Mouse (Mus musculus): Measurements from ENCODE around the gene Ppm1d. TPM values are rescaled to one million over a fixed set of nuclear protein-coding genes. Genes with fewer than 3 reads are reported as not detected.
A peak's percentile ranks its signal among the peaks of the same experiment; 100 is the strongest.

The Ppm1d gene
- total and polyA plus RNA-seq, 3 experiments = 19.0 to 26.4 (median 25.1) TPM

GRCm38 (mm10) chr11:85270631-85271030 lies 40.4 kb upstream of the Ppm1d start:
- in situ Hi-C loops (cut with MboI; ENCODE audit: low pct_ligation_motif_present, low pct_unique_long_range_greater_than_20kb, low sequenced_read_pairs) = loop anchor here (5.0 kb wide), 1 partner anchor 72 kb away; no protein-coding TSS in a partner anchor

DNA sequence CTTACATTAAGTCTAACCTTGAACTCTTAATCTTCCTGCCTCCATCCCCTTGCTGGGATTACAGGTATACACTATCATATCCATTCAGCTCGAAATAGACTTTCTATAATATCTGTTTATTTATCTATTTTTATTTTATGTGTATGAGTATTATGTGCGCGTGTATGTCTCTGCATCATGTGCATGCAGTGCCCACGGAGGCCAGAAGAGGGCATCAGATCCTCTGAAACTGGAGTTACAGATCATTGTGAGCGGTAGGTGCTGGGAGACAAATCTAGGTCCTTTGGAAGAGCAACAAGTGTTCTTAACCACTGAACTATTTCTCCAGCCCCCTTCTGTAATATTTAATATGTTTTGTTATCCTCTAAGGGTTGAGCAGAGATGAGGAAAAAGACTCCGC lies 37.7 kb upstream of the Ppm1d start:
- H3K27ac ChIP-seq (ENCODE audit: insufficient read depth, low read depth) = no peak overlapping the region
- in situ Hi-C loops (cut with MboI; ENCODE audit: low pct_ligation_motif_present, low pct_unique_long_range_greater_than_20kb, low sequenced_read_pairs) = loop anchor here (5.0 kb wide), 1 partner anchor 69 kb away; no protein-coding TSS in a partner anchor
- H3K4me2 ChIP-seq (ENCODE audit: insufficient read depth, low read depth, poor library complexity, severe bottlenecking) = no peak overlapping the region
- no peak for DNase-seq (ENCODE audit: extremely low read depth)
- dilution Hi-C loops (cut with MboI; ENCODE audit: extremely low pct_ligation_motif_present, extremely low pct_unique_long_range_greater_than_20kb, low sequenced_read_pairs) = no loop called here
- TF ChIP-seq RAD21 (IDR thresholded peaks at IDR 0.05; ENCODE audit: low read depth, low read length) = peak; percentile 47
- peak; percentile 51 for TF ChIP-seq SMC3 (IDR thresholded peaks at IDR 0.05; ENCODE audit: low read depth, low read length)
- TF ChIP-seq MXI1 (IDR thresholded peaks at IDR 0.05; ENCODE audit: low read depth, low read length) = no peak
- TF ChIP-seq CTCF (conservative IDR thresholded peaks at IDR 0.05 in 1 of 2, IDR thresholded peaks at IDR 0.05 in 1 of 2; ENCODE audit: low read depth in 2 of 2, low read length in 2 of 2) = peak; percentile 38 to 65; a peak in 3 of 4 replicates
- H3K9me3 ChIP-seq (replicated peaks; ENCODE audit: low read length) = peaks cover 6% of the 10 kb centered on the region
- H3K4me1 ChIP-seq (ENCODE audit: control insufficient read depth in 1 of 2, insufficient read depth in 2 of 2) = peaks cover 0 to 4% of the 10 kb centered on the region in 2 experiments; a peak in 1 of 4 replicates
- no peaks in the 10 kb centered on the region for H3K36me3 ChIP-seq (replicated peaks in 1 of 2; ENCODE audit: control insufficient read depth in 1 of 2, insufficient read depth in 1 of 2, low read length in 1 of 2)
- H3K79me2 ChIP-seq (replicated peaks; ENCODE audit: control insufficient read depth, extremely low read depth, insufficient read depth, poor library complexity, severe bottlenecking) = no peaks in the 10 kb centered on the region
- no peak overlapping the region for H3K9ac ChIP-seq (ENCODE audit: insufficient read depth, low read depth)
- peaks cover 7% of the 10 kb centered on the region for H3K27me3 ChIP-seq (replicated peaks)
- H3K4me3 ChIP-seq (replicated peaks in 1 of 3; ENCODE audit: low read depth in 2 of 3, low read length in 2 of 3, poor library complexity in 1 of 3) = no peak overlapping the region

More at GRCm38 (mm10) chr11:85270631-85271030, 40.4 kb upstream of the Ppm1d start:
- no peak for TF ChIP-seq TBP (conservative IDR thresholded peaks at IDR 0.05; ENCODE audit: low read depth, low read length)
- TF ChIP-seq ZNF384 (IDR thresholded peaks at IDR 0.05; ENCODE audit: low read depth, low read length) = peak; percentile 48; the same call in 1 of the 2 replicates
- TF ChIP-seq SIN3A (IDR thresholded peaks at IDR 0.05; ENCODE audit: low read length) = no peak
- TF ChIP-seq SMC3 (IDR thresholded peaks at IDR 0.05; ENCODE audit: low read depth, low read length) = peak; percentile 65
- TF ChIP-seq CTCF (conservative IDR thresholded peaks at IDR 0.05 in 1 of 2, IDR thresholded peaks at IDR 0.05 in 1 of 2; ENCODE audit: low read depth in 2 of 2, low read length in 2 of 2) = peak; percentile 78
- peak; percentile 71 for TF ChIP-seq RAD21 (IDR thresholded peaks at IDR 0.05; ENCODE audit: low read depth, low read length)
- Histone ChIP-seq H3K9me3 (replicated peaks; ENCODE audit: low read length) (peaks cover 6% of the 10 kb centered on the region), H3K4me3 (replicated peaks in 1 of 3; ENCODE audit: low read depth in 2 of 3, low read length in 2 of 3, poor library complexity in 1 of 3) (no peak overlapping the region), H3K27ac (ENCODE audit: insufficient read depth, low read depth) (no peak overlapping the region), H3K9ac (ENCODE audit: insufficient read depth, low read depth) (no peak overlapping the region), H3K4me1 (ENCODE audit: control insufficient read depth in 1 of 2, insufficient read depth in 2 of 2) (no peaks in the 10 kb centered on the region), H3K27me3 (replicated peaks) (no peaks in the 10 kb centered on the region), H3K79me2 (replicated peaks; ENCODE audit: control insufficient read depth, extremely low read depth, insufficient read depth, poor library complexity, severe bottlenecking) (no peaks in the 10 kb centered on the region), H3K4me2 (ENCODE audit: insufficient read depth, low read depth, poor library complexity, severe bottlenecking) (no peak overlapping the region), H3K36me3 (replicated peaks in 1 of 2; ENCODE audit: control insufficient read depth in 1 of 2, insufficient read depth in 1 of 2, low read length in 1 of 2) (no peaks in the 10 kb centered on the region)
- dilution Hi-C loops (cut with MboI; ENCODE audit: extremely low pct_ligation_motif_present, extremely low pct_unique_long_range_greater_than_20kb, low sequenced_read_pairs) = no loop called here
- DNase-seq (ENCODE audit: extremely low read depth) = peak; percentile 77

DNA sequence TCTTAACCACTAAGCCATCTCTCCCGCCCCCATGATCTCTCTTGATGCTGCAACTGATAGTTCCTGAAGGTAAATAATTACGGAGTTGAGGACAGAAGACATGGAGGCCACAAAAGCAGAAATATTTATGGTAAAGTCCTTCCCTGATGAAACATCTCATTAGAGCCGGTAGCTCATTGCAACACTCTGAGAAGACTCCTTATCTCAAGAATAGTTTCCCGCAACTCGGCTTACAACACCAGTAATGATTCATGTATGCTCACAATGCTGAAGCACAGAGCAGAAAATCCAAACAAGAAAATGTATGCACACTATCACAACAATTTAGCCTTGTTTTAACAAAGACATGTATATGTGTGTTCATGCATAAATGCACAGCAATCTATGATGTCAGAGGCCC lies 35.9 kb upstream of the Ppm1d start:
- Histone ChIP-seq H3K79me2 (replicated peaks; ENCODE audit: control insufficient read depth, extremely low read depth, insufficient read depth, poor library complexity, severe bottlenecking) (no peaks in the 10 kb centered on the region), H3K4me1 (ENCODE audit: control insufficient read depth in 1 of 2, insufficient read depth in 2 of 2) (peaks cover 0 to 4% of the 10 kb centered on the region in 2 experiments; a peak in 1 of 4 replicates), H3K9ac (ENCODE audit: insufficient read depth, low read depth) (no peak overlapping the region), H3K27ac (ENCODE audit: insufficient read depth, low read depth) (no peak overlapping the region), H3K4me2 (ENCODE audit: insufficient read depth, low read depth, poor library complexity, severe bottlenecking) (no peak overlapping the region), H3K27me3 (replicated peaks) (peaks cover 13% of the 10 kb centered on the region), H3K9me3 (replicated peaks; ENCODE audit: low read length) (peaks cover 6% of the 10 kb centered on the region), H3K36me3 (replicated peaks in 1 of 2; ENCODE audit: control insufficient read depth in 1 of 2, insufficient read depth in 1 of 2, low read length in 1 of 2) (no peaks in the 10 kb centered on the region), H3K4me3 (replicated peaks in 1 of 3; ENCODE audit: low read depth in 2 of 3, low read length in 2 of 3, poor library complexity in 1 of 3) (no peak overlapping the region)
- in situ Hi-C loops (cut with MboI; ENCODE audit: low pct_ligation_motif_present, low pct_unique_long_range_greater_than_20kb, low sequenced_read_pairs) = no loop called here
- no peak for DNase-seq (ENCODE audit: extremely low read depth)
- TF ChIP-seq NELFE (IDR thresholded peaks at IDR 0.05; ENCODE audit: low read depth, low read length) (no peak), PAX5 (IDR thresholded peaks at IDR 0.05; ENCODE audit: low read length) (no peak), GABPA (IDR thresholded peaks at IDR 0.05; ENCODE audit: insufficient replicate concordance, low read depth, low read length) (no peak), EP300 (IDR thresholded peaks at IDR 0.05; ENCODE audit: low read length) (no peak), JUN (IDR thresholded peaks at IDR 0.05; ENCODE audit: insufficient read depth, low read depth, low read length) (no peak), MAX (IDR thresholded peaks at IDR 0.05; ENCODE audit: low read length) (no peak), SMC3 (IDR thresholded peaks at IDR 0.05; ENCODE audit: low read depth, low read length) (no peak), USF1 (IDR thresholded peaks at IDR 0.05; ENCODE audit: low read depth, low read length) (no peak), MAZ (IDR thresholded peaks at IDR 0.05; ENCODE audit: low read depth, low read length) (no peak), ZKSCAN1 (IDR thresholded peaks at IDR 0.05; ENCODE audit: borderline replicate concordance, low read depth, low read length) (no peak), MXI1 (IDR thresholded peaks at IDR 0.05; ENCODE audit: low read depth, low read length) (no peak), ZMIZ1 (IDR thresholded peaks at IDR 0.05; ENCODE audit: low read depth, low read length) (no peak)
- dilution Hi-C loops (cut with MboI; ENCODE audit: extremely low pct_ligation_motif_present, extremely low pct_unique_long_range_greater_than_20kb, low sequenced_read_pairs) = no loop called here
